Mouse (Mus musculus) testis, adult 2 months (tissue): ENCODE results near the gene Cep68.

Experiments used
- CTCF ChIP-seq: fragments of 200-500 bp; IDR thresholded peaks from 2 replicates; pipeline ENCODE4 v1.5.1; 2012; ENCODE audit warnings: low read depth, mild to moderate bottlenecking, inconsistent platforms, low read length, moderate library complexity; ENCODE audit not compliant: control insufficient read depth, insufficient read depth, insufficient replicate concordance
- POLR2A ChIP-seq: fragments of 200-500 bp; IDR thresholded peaks from 2 replicates; pipeline ENCODE4 v1.6.1; 2012; ENCODE audit warnings: low read depth, mild to moderate bottlenecking, inconsistent platforms, low read length, moderate library complexity; ENCODE audit not compliant: control insufficient read depth

- TF ChIP-seq CTCF (no peak), POLR2A (no peak)
These were observed 26.7 kb upstream of the Cep68 start for GRCm38 (mm10) chr11:20275974-20276373.
